Mouse (Mus musculus): ENCODE results near the gene Gm5615. TPM values are rescaled to one million over a fixed set of nuclear protein-coding genes. Genes with fewer than 3 reads are reported as not detected.

Gm5615 gene
- not detected in 2 replicates for polyA plus RNA-seq (2015; fragmentation: Nextera tagmentation; extraction: Ambion mirVana)

DNA sequence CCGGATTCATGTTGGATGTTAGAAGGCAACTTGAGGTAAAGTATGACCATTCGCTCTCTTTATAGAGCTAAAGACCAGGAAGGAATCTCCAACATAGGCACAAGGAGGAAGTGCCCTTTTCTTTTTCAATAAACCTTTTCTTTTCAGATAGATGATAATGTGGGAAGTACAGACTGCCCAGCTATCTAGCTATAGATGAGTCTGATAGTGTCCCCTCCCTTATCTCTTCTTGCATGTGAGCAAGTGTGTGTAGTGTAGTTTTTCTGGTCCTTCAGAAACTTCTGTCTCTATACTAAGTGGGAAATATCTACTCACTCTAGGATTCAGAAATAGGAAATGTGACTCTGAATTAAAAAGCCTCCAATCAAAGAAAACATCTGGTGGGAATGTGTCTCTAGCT, at the start of gene Gm5615:
Gm5615 (minus strand) TSS at position 101 of the 400 bp plus-strand sequence.
- Histone ChIP-seq H3K9ac (ENCODE audit: low read depth, low read length) (no peak within 1 kb of the TSS), H3K27ac (ENCODE audit: low read length) (no peak within 1 kb of the TSS), H3K9me3 (replicated peaks; ENCODE audit: control insufficient read depth, low read length) (peaks cover 2% of the 10 kb centered on the region; the same call in 1 of the 2 replicates), H3K4me1 (ENCODE audit: control insufficient read depth, low read depth, low read length) (no peaks in the 10 kb centered on the region), H3K27me3 (ENCODE audit: control insufficient read depth, insufficient read depth, low read depth, low read length) (no peaks in the 10 kb centered on the region), H3K36me3 (ENCODE audit: control insufficient read depth, insufficient read depth) (no peaks in the 10 kb centered on the region), H3K4me2 (ENCODE audit: low read depth, low read length) (no peak within 1 kb of the TSS), H3K4me3 (ENCODE audit: low read depth, low read length) (no peak within 1 kb of the TSS)
- WGBS (ENCODE audit: insufficient replicate concordance): 67% methylated on average over 2 of the region's 2 CpGs
- no peak for ATAC-seq (ENCODE audit: low read depth)

DNA sequence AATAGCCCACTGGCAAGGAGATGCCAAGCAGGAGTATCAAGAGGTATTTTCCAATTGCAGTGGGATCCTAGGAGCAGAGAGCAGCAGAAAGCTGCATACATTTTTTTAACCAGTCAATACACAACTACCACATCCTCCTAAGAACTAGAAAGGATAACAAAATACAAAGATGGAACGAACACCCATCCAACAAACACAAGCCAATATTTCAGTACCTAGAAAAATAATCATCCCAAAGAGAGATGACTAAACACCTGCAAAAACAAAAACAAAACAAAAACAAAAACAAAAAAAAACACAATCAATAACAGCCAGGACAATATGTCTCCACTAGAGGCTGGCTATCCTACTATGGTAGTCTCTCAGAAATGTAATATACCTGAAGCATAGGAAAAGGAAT, 40.8 kb upstream of the Gm5615 start, which contains the start of gene Gm17689:
Gm17689 (minus strand) TSS at position 101 of the 400 bp plus-strand sequence.
- Histone ChIP-seq H3K4me1 (ENCODE audit: control insufficient read depth, low read depth, low read length) (no peaks in the 10 kb centered on the region), H3K9ac (ENCODE audit: low read depth, low read length) (no peak within 1 kb of the TSS), H3K4me3 (ENCODE audit: low read depth, low read length) (no peak within 1 kb of the TSS), H3K4me2 (ENCODE audit: low read depth, low read length) (no peak within 1 kb of the TSS), H3K9me3 (replicated peaks; ENCODE audit: control insufficient read depth, low read length) (no peaks in the 10 kb centered on the region), H3K27me3 (ENCODE audit: control insufficient read depth, insufficient read depth, low read depth, low read length) (no peaks in the 10 kb centered on the region), H3K36me3 (ENCODE audit: control insufficient read depth, insufficient read depth) (no peaks in the 10 kb centered on the region), H3K27ac (ENCODE audit: low read length) (no peak within 1 kb of the TSS)
- ATAC-seq (ENCODE audit: low read depth): no peak
- WGBS (ENCODE audit: insufficient replicate concordance): 57% methylated on average over 1 of the region's 1 CpGs

DNA sequence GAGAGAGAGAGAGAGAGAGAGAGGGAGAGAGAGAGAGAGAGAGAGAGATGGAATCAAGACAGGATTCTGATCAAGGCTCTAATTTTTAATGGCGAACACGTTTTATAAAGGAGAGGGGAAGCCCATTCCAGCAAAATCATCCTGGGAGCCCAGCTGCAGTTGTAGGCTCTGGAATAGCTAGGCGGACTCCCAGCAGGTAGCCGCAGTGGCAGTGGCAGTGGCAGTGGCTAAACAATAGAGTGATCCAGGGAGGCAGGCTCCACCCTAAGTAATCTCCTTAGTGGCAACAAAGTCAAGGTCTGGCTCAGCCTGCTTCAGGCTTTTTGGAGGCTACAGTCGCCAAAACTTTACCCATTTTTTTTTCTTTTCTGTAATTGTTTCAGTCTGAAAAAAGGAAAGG, 37.6 kb downstream of the Gm5615 start:
- Histone ChIP-seq H3K4me2 (ENCODE audit: low read depth, low read length) (no peak overlapping the region), H3K9me3 (replicated peaks; ENCODE audit: control insufficient read depth, low read length) (no peaks in the 10 kb centered on the region), H3K27me3 (ENCODE audit: control insufficient read depth, insufficient read depth, low read depth, low read length) (no peaks in the 10 kb centered on the region), H3K9ac (ENCODE audit: low read depth, low read length) (no peak overlapping the region), H3K27ac (ENCODE audit: low read length) (no peak overlapping the region), H3K4me1 (ENCODE audit: control insufficient read depth, low read depth, low read length) (no peaks in the 10 kb centered on the region), H3K36me3 (ENCODE audit: control insufficient read depth, insufficient read depth) (no peaks in the 10 kb centered on the region), H3K4me3 (ENCODE audit: low read depth, low read length) (no peak overlapping the region)
- 64% methylated on average over 5 of the region's 5 CpGs for WGBS (ENCODE audit: insufficient replicate concordance)
- no peak for ATAC-seq (ENCODE audit: low read depth)

DNA sequence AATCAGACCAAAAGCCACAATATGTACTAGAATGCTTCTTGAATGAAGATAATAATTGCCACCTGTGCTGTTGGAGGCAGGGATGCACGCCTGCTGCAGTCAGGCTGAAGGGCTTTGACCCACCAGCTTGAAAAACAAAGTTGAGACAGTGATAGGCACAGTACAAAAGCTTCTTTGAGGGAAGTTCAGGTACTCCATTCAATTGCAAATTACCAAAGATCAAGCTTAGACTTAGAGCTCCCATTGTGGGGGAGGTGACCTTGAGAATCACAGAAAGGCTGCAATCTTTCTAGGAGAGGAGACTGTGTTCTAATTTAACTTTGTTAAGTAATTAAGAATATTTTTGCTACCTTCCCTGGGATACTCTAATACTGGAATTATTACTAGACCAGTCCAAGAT, 45.9 kb downstream of the Gm5615 start:
- no peaks in the 10 kb centered on the region for H3K27me3 ChIP-seq (ENCODE audit: control insufficient read depth, insufficient read depth, low read depth, low read length)
- no peaks in the 10 kb centered on the region for H3K4me1 ChIP-seq (ENCODE audit: control insufficient read depth, low read depth, low read length)
- WGBS (ENCODE audit: insufficient replicate concordance): 43% methylated on average over 1 of the region's 1 CpGs
- no peak for ATAC-seq (ENCODE audit: low read depth)
- no peak overlapping the region for H3K4me3 ChIP-seq (ENCODE audit: low read depth, low read length)
- no peaks in the 10 kb centered on the region for H3K9me3 ChIP-seq (replicated peaks; ENCODE audit: control insufficient read depth, low read length)
- no peak overlapping the region for H3K4me2 ChIP-seq (ENCODE audit: low read depth, low read length)
- no peaks in the 10 kb centered on the region for H3K36me3 ChIP-seq (ENCODE audit: control insufficient read depth, insufficient read depth)
- no peak overlapping the region for H3K27ac ChIP-seq (ENCODE audit: low read length)
- no peak overlapping the region for H3K9ac ChIP-seq (ENCODE audit: low read depth, low read length)

DNA sequence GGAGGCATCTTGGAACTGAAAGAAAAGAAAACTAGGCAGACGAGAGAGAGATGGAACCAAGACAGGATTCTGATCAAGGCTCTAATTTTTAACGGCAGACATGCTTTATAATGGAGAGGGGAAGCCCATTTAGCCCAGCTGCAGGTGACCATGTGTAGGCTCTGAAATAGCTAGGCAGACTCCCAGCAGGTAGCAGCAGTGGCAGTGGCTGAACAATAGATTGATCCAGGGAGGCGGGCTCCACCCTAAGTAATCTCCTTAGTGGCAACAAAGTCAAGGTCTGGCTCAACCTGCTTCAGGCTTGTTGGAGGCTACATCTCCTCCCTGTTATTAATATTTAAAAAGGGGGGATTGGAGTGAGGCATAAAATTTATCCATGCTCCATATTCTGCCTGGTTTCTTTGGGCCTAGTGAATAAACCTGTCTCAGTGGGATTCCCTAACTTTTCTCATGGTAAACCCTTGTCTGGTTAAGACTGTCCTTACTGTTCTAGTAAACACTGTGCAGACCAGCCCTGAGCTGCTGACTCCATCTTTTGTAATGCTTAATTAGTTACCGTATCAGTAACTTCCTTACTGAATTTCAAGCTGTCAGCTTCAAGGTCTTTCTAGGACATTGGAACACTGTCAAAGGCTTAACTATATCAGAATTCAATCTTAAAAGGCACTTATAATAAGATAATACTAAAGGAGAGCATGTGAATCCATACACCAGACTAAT, 47.1 kb downstream of the Gm5615 start:
- no peaks in the 10 kb centered on the region for H3K27me3 ChIP-seq (ENCODE audit: control insufficient read depth, insufficient read depth, low read depth, low read length)
- no peak overlapping the region for H3K4me3 ChIP-seq (ENCODE audit: low read depth, low read length)
- WGBS (ENCODE audit: insufficient replicate concordance): 62% methylated on average over 4 of the region's 4 CpGs
- no peaks in the 10 kb centered on the region for H3K4me1 ChIP-seq (ENCODE audit: control insufficient read depth, low read depth, low read length)
- no peak overlapping the region for H3K4me2 ChIP-seq (ENCODE audit: low read depth, low read length)
- H3K27ac ChIP-seq (ENCODE audit: low read length): no peak overlapping the region
- ATAC-seq (ENCODE audit: low read depth): no peak
- no peaks in the 10 kb centered on the region for H3K36me3 ChIP-seq (ENCODE audit: control insufficient read depth, insufficient read depth)
- no peak overlapping the region for H3K9ac ChIP-seq (ENCODE audit: low read depth, low read length)
- H3K9me3 ChIP-seq (replicated peaks; ENCODE audit: control insufficient read depth, low read length): no peaks in the 10 kb centered on the region

Other genes starting within 250 kb of the Gm5615 start
- gene Gm7257, start 110.1 kb downstream of the Gm5615 start, polyA plus RNA-seq (2015; fragmentation: Nextera tagmentation; extraction: Ambion mirVana): not detected in 2 replicates
- not detected in 2 replicates for gene Gm9513, start 66.3 kb downstream of the Gm5615 start, polyA plus RNA-seq (2015; fragmentation: Nextera tagmentation; extraction: Ambion mirVana)
- gene Gm17689, start 40.7 kb upstream of the Gm5615 start, polyA plus RNA-seq (2015; fragmentation: Nextera tagmentation; extraction: Ambion mirVana): not detected in 2 replicates
- gene A630095E13Rik, start 101.4 kb upstream of the Gm5615 start, polyA plus RNA-seq (2015; fragmentation: Nextera tagmentation; extraction: Ambion mirVana): not detected in 2 replicates
- not detected in 2 replicates for gene Acrv1, start 151.3 kb upstream of the Gm5615 start, polyA plus RNA-seq (2015; fragmentation: Nextera tagmentation; extraction: Ambion mirVana)
- 15.3 and 15.6 TPM in 2 replicates for gene Chek1, start 185.1 kb upstream of the Gm5615 start, polyA plus RNA-seq (2015; fragmentation: Nextera tagmentation; extraction: Ambion mirVana)
- 192 and 201 TPM in 2 replicates for gene Stt3a, start 225.7 kb upstream of the Gm5615 start, polyA plus RNA-seq (2015; fragmentation: Nextera tagmentation; extraction: Ambion mirVana)